Mouse (Mus musculus) heart, adult 2 months (tissue): ENCODE results near the gene Slc24a3.

Experiments used
- CTCF ChIP-seq: fragments of 200-600 bp; IDR thresholded peaks from 2 replicates; pipeline ENCODE4 v1.8.1; 2022; ENCODE audit warnings: antibody characterized with exemption, mild to moderate bottlenecking, moderate library complexity
- EP300 ChIP-seq: fragments of 200-500 bp; IDR thresholded peaks from 2 replicates; pipeline ENCODE4 v1.6.1; 2011; ENCODE audit warnings: low read depth, low read length, control low read depth; ENCODE audit not compliant: insufficient read depth

GRCm38 (mm10) chr2:145661242-145661641 is 493.7 kb downstream of the Slc24a3 start:
- TF ChIP-seq EP300: no peak
- TF ChIP-seq CTCF: no peak
